Mouse (Mus musculus): ENCODE measurements around the gene Unc79.

Gene Unc79

DNA sequence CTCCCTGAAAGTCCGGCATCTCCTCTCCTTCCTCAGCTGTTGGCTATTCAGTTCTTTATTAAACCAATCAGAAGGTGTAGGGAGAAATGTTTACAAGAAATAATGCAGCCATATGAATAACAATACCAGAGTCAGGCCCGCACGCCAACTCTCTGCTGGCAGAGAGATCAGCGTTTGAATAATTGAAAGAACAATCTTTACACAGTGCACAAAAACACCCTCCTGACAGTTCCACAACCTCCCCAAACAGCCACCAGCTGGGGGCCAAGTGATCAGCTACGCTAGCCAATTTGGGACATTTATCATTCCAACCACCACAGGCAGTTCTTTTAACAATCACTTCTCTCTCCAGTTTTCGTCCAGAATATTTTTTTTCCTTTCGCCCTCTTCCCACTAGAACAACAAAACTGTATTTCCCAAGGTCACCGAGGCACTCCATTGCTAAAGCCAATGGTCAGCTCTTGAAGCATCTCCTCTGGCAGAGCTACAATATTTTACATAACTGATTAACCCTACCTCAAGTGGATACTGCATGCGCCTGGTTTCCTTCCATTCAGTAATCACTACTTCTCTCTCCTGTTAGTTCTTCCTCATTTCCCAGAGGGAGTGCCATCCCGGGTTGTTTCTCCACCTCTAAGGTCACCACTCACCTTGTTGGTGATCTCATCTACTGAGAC lies 169.0 kb downstream of the Unc79 start:
- DNase-seq (ENCODE audit: extremely low spot score, low read depth, low spot score), result no peak

DNA sequence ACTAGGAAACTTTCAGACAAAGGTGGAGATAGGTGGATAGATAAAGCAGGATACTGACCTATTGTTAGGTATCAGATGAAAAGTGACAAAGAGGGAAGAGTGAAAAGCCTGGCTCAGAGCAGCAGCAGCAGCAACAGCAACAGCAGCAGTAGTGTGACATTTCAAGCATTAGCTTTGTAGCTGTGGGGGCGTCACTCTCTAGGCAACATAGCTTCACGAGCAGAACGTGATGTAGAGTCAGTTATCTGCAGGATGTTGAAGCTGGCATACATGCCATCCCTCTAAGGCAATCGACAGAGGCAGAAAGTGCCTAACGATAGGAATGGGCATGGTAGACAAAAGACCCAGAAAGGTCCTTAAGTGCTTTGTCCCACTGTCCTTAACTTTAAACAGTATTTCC lies 173.3 kb downstream of the Unc79 start:
- no peak for DNase-seq (ENCODE audit: extremely low spot score, low read depth, low spot score)

DNA sequence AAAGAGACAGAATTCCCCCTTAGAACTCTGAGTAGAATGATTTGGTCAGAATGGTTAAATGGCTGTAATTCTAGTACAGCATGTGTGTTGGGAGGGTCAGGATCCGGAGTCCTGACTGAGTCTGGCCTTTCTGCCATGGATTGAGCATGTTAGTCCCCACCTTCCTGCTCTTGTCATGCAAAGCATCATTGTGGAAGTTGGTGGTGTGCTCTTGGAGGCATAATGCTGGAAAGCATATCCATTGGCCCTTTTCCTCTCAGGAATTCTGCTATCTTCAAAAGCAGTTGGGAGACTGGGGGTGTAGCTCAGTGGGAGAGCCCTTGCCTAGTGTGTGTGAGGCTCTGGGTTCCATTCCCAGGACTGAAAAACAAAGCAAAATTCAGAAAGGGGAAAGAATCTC lies 175.2 kb downstream of the Unc79 start:
- DNase-seq (ENCODE audit: extremely low spot score, low read depth, low spot score), result no peak

DNA sequence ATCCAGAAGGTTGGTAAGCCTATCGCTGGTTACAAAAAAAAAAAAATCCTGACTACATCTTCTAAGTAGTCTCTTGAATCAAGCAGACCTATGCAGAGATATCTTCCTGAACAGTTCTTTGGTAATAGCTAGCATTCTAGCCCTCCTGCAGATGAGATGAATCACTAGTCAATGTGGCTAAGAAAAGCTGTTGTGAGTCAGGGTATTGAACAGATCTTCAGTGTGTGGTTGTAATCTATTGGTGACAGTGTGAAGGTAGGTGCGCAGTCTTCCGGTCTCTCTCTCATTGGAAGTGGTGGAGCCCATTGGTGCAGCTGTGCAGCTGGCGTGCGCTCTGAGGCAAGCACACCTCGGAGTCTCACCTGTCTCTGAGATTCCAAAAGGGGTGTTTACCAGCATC lies 180.3 kb downstream of the Unc79 start:
- no peak for DNase-seq (ENCODE audit: extremely low spot score, low read depth, low spot score)

DNA sequence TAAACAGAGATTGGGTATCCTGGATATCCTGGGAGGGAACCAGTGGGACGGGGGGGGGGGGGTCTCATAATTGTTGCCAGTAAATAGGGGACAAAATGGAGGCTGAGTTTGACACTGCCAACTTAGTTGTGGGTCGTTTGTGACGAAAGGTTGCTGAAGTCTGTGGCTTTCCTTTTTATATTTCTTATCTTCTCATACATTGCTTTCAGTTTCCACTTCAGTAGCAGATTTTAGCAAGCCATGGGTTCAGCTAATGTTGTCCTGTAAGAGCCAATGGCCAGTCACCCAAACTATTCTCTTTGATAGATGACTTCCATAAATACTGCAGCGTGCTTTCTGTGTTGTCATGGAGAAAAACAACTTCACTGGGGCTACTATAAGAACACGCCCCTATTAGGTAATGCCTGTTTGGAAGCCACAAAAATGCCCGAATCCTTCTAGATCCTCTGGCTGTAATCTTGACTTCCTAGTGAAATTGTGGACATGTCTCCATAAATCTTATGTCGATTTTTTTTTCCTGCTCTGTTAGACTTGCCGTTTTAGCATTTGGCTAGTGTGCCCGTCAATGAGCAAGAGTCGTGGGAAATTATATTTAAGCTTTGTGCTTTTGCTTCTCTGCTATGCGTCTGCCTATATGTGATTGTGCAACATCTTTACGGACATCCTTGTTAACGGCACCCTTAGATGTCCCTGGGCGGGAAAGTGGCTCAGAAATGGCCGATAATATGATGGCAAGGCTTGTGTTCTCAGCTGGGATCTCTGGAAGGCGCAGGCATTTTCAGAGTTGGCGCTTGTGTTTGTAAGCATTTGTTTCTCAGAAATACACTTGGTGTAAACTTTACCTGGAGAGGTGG lies 181.0 kb downstream of the Unc79 start:
- no peak for DNase-seq (ENCODE audit: extremely low spot score, low read depth, low spot score)

DNA sequence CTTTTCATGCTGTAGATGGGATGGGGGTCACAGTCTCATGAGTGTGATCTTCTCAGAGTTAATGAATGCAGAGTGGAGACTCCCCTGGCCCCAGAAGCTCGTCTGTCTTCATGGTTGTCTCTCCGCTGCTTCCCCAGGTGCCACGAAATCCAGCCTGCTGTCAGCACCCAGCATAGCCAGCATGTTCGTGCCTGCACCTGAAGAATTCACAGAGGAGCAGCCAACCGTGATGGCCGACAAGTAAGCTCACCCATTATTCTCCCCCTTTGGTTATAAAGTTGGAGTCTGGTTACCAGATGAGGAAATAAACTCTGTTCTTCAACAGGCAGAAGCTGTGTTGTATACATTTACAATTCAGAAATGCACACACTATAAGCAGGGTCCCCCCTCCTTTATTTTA lies 182.8 kb downstream of the Unc79 start:
- DNase-seq (ENCODE audit: extremely low spot score, low read depth, low spot score), result no peak

DNA sequence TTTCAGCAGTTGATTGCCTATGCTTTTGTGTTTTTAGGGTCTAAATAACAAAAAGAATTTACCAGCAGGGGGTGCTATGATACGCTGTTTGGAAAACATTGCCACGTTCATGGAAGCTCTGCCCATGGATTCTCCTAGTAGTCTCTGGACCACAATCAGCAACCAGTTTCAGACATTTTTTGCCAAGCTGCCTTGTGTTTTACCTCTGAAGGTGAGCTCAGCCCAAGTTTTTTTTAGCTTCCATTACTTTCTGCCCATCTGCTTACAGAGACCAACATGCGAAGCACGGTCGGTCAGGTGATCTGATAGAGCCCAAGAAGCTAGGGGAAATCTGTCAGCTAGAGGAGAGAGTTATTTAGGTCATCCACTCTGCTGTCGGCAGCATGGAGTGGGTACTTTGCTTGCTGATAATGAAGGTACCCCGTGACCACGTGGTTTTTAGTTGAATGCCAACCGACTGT lies 193.9 kb downstream of the Unc79 start:
- peak; percentile 74 for DNase-seq (ENCODE audit: extremely low spot score, low read depth, low spot score)

DNA sequence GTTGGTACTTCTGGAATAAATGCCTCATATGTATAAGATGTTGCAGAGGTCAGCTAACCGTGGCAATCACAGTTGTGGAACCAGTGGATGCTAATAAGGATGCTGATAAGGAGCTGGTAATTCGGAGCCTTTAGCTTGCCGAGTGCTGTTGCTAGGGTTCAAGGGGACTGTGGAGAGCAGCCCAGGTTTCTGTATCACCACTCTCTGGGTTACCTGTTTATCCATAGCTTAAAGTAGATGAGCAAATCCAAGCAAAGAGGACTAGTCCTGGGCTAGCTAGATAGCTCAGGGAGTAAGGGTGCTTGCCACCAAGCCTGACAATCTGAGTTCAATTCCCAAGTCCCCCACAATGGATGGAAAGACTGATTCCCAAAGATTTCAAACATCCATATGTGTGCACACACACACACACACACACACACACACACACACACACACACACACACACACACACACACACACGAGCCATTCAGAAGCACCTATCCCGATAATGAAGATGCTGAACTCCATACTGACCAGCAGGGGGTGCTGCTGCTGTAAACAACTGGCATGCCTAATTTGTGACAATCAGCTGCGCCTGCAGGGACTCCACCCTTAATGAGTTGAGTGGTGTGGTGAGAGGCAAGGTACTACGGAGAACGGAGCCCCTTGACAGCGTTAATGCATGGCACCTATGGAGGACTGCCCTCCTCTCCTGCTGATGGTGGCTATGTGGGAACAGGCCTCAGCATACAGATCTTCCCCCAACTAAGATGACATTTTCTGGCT lies 195.3 kb downstream of the Unc79 start:
- peak; percentile 22 for DNase-seq (ENCODE audit: extremely low spot score, low read depth, low spot score)

DNA sequence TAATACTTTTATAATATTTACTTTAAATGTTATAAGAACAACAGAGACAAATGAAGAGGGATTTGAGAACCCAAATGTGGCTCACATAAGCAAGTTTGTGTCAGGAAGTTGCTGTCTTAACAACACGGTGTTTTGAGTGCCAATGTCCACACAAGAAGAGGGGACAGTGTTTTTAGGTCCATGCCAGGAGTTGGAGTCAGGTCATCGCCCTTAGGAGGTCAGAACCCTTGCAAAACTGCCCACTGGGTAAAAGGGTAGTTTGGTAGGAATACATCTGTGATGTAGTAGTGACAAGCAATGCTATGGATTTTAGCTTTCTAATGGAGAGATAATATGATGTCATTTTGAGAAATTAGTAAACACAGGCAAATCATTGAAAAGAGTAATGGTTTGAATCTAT lies 201.6 kb downstream of the Unc79 start:
- DNase-seq (ENCODE audit: extremely low spot score, low read depth, low spot score), result no peak

DNA sequence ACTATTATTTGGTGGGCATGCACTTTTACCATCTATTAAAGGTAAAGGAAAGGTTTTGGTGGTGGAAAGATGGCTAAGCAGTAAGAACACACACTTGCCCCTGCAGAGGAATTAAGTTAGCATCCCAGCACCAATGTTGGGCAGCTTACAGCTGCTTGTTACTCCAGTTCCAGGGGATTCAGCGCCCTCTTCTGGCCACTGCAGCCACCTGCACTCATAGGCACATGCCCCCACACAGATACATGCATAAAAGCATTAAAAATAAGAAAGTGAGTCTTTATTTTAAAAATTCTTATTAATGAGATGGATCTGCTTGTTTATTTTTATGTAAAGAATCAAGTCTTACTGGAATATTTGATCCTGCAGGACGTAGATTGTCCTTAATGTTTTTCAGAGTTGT lies 206.3 kb downstream of the Unc79 start:
- no peak for DNase-seq (ENCODE audit: extremely low spot score, low read depth, low spot score)

DNA sequence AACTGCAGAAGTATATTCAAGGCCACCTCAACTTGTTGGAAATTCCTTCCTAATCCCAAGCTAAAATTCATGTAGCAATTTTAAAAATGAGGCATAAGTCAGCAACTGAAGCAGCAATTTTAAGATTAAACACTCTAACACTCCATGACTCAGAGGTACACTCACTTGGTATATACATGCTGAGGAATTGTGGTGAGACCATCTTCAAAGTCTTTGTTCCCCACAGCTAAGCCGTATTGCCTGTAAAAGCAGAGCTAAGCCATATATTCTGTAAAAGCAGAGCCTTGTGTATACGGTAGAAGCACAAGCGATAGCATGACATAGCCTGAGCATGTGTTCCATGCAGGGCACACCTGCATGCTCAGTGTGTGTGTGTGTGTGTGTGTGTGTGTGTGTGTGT lies 206.7 kb downstream of the Unc79 start:
- no peak for DNase-seq (ENCODE audit: extremely low spot score, low read depth, low spot score)

DNA sequence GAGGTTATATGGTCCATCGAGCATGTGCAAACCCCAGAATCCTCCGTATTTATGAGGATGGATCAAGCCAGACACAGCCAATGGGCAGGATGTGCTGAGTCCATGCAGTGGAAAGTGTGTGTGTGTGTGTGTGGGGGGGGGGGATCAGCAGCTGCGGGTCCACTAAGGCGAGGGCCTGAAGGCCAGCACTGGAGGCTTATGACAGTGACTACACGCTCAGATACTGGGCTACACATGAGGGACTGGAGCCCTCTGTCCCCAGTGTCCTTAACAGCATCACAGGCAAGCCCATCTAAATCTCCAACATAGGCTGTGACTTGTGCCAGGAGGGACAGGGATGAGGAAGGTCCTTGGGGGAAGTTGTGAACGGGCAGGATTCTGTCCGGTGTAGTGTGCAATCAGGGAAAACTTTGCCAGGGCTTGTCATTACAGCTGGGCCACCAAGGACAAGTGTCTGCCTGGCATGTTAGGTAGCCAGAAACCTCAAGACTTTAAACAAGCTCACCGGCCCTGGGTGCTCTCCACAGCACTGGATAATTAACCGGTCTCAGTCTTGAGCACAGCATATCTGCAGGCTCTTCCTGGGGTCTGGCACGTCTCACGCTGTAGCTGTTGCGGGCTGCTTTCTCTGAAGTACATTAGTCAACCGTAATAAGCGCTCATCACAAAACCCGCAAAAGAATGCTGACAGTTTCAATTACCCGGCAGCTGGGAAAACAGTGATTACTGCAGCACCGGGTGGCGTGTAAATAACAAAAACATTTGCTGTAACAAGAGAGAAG lies 208.7 kb downstream of the Unc79 start:
- DNase-seq (ENCODE audit: extremely low spot score, low read depth, low spot score), result no peak

DNA sequence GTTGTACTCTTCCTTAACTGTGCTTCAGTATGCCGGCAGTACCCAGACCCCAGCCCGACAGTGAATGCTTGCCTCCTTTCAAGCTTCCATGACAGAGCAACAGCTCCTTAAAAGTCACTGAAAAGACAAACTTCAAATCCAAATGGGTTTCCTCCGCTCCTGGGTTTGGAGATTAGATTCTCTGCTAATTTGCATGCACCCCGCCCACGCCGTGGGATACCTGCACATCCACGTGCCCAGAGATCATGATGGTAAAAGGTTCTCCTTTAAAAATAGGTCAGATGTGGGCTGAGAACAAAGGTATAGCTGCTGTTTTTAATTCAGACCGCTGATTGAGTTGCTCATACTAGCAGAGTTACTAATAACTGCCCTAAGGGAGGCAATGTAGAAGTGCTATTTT lies 210.4 kb downstream of the Unc79 start:
- no peak for DNase-seq (ENCODE audit: extremely low spot score, low read depth, low spot score)

DNA sequence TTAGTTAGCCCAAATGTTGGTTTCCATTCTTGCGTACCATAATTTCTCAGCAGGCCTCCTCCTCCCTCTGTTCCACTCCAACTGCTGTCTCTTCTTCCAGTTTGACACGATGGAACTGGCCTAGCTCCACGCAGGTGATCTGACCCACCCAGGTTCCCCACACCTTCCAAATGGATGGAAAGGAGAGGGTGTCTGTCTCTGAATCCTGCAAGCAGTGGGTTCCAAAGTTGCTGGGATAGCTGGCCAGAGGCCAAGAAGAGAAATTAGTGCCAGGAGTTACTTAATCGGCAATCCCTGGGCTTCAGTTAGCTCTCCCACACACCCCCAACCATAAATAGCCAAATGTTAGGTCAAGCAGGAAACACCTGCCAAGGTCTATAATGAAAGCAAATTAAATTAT lies 212.1 kb downstream of the Unc79 start:
- no peak for DNase-seq (ENCODE audit: extremely low spot score, low read depth, low spot score)

DNA sequence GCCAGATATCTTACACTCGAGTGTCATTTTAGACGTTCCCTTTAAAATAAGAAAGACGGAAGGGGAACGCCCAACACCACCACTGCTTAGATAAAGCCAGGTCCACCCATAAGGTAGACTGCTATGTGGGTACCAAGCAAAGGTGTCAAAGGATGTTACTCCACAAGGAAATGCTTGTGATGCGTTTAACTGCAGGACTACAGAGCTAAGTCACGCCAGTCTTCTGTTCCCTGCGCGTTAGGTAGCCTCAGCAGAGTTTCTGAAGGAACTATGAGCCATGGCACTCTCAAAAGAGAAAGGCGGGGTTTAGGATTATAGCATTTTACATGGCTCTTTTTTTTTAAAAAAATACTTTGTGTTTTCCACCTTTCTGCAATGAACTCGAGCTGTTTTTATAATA lies 214.9 kb downstream of the Unc79 start:
- DNase-seq (ENCODE audit: extremely low spot score, low read depth, low spot score), result no peak

DNA sequence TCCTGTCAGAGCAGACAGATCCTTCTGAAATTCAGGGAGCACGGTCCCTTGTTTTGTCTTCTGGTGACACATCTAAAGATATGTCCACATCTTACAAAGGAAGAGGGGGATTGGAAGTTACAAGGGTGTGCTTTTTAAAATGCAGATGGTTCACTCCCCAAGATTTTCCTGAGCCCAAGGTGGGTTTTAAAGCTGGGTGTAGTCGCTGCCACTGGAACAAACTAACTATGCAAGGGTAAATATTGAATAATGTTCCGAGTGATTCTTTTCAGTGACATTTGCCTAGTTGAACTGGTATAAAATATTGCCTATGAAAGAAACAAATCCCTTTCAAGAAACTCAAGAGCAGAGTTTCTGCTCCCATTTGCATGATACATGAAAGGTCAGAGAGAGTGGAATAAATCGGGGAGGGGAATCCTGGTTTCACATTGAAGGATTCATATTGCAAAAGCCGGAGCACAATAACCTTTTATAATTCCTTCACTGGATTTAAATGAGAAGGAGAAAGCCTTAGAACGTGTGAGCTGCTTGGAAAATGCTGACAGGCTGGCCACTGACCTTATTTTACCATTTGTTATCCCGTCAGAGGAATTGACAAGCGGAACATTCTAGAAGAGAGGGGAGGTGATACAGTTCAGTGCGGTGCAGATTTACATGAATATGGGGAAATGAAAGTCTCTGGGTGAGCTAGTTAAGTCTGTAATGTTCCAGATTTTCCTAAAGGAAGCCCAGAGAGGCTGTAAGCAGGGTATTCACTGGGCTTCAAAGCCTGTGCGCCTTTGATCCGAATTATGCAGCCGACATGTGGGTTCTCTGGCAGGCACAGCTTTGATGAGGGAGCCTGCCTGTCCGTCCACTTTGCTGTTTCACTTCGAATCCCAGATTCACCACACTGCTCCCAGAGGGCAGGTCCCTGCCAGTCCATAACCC lies 215.7 kb downstream of the Unc79 start:
- no peak for DNase-seq (ENCODE audit: extremely low spot score, low read depth, low spot score)

DNA sequence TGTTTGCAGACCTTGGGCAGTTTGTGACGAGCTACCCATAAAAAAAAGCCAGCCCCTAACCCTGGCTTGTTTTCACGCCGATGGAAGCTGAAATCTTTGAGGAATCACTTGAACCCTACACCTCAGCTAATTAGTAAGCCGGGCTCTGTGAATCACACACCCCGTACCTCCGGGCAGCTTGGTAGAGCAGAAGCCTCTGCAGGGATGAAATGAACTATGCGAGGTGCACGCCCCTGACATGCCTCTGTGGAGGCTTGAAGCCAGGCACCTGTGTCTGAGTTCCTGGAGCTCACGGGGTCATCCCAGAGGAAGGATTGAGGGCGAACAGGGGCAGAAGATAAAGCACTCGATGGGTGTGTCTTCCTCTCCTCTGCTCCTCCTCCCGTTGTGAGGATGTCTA lies 220.2 kb downstream of the Unc79 start:
- no peak for DNase-seq (ENCODE audit: extremely low spot score, low read depth, low spot score)

DNA sequence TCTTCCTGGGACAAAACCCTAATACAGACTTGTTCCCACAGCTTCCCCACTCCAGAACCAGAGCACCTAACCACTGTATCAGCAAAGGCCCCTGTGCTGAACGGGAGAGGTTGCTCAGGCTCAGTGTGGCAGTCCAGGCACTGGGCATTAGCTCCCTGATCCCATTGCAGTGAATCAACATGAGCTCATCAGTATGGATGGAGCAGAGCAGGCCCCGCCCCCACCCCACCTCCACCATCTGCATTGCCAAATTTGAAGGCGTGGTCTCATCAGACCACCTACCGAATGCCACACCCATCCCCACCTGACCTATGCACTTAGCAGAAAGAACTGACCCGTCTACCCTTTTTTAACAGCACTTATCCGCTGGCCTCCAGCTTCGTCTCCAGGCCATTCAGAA lies 234.4 kb downstream of the Unc79 start:
- no peak for DNase-seq (ENCODE audit: extremely low spot score, low read depth, low spot score)

DNA sequence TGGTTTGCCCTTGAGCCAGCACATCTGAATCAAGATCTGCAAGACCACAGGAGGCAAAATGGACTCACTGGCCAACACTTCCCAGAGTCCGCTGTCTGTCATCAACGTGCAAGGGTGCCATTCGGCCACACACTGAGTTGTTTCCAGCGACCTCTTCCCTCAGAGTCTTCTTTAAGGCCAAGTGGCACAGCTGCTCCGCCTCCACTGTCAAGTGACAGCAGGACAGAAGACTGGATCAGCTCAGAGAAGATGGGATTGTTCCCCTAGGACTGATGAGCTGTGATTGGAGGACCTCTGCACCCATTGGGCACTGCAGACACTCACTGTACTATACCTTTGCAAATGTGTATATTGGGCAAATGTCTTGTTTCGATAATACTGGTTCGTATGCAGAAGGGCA lies 238.4 kb downstream of the Unc79 start:
- DNase-seq (ENCODE audit: extremely low spot score, low read depth, low spot score), result no peak

DNA sequence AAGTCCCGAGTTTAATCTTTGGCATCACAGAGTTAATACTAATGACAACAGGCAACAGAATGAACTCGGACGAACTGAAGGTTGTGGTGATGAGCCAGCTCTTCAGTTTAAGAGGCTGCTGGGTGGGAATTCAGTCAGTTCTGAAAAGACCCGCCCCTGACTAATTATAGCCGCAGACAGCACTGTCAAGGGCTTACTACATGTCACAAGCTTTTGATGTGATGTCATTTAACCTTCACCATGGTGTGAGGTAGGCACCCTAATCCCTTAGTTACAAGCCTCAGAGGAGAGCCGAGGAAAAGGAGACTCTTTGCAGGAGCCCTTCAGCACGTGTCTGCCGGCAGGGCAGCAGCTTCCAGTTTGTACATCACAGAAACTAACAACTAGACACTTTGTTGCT lies 239.6 kb downstream of the Unc79 start:
- DNase-seq (ENCODE audit: extremely low spot score, low read depth, low spot score), result no peak
